Mouse (Mus musculus) E14TG2a.4 (cell line): ENCODE measurements at regions not wholly inside any gene's neighbourhood (a gene's known extent, or its start where the extent isn't known, plus 50 kb on each side); places are given as distances from the start of the nearest gene placed in this dataset.

Source experiments
- CTCF ChIP-seq: conservative IDR thresholded peaks from 2 replicates; pipeline ENCODE4 v1.5.1; 2014; ENCODE audit warnings: low read length
- NANOG ChIP-seq: IDR thresholded peaks from 2 replicates; pipeline ENCODE4 v1.6.1; 2014; ENCODE audit warnings: borderline replicate concordance, low read length, mixed read lengths
- POU5F1 ChIP-seq: IDR thresholded peaks from 2 replicates; pipeline ENCODE4 v1.6.1; 2014; ENCODE audit warnings: low read length, borderline replicate concordance

DNA sequence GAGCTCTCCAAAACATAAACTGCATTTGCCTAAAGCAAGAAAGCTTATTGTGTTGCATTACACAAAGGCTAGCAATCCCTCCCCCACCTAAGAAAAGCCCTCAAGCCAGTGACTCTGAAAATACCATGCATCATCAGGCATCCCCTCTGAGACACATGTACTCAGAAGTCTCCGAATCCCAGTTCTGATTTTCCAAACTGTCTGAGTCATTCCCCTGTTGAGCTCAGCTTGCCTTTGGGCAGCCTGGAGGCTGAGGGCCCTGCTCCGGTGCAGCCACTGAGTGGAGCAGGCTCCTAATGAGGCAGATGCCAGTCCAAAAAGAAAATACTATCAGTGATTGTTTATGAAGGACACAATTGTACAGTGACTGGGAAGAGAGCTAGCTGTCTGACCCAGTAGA is 507.5 kb upstream of the Cdh11 start:
- no peak for TF ChIP-seq CTCF
- TF ChIP-seq POU5F1: no peak
- TF ChIP-seq NANOG: no peak
